Mouse (Mus musculus) liver, embryonic 12.5 days (tissue): ENCODE measurements around the gene Tdpoz1. TPM values are rescaled to one million over a fixed set of nuclear protein-coding genes. Genes with fewer than 3 reads are reported as not detected.
"Not testable (repeated sequence)": the region's sequence is repeated elsewhere in the genome, so short reads cannot be mapped to it uniquely, and the experiment has no call there.

ENCODE experiments used
- ATAC-seq: fragments of 200-750 bp; cut with Nextera tagmentation; 2 replicates; pipeline ENCODE4 v1.8.0; 2017; ENCODE audit warnings: moderate number of reproducible peaks, mild to moderate bottlenecking, moderate library complexity
- H3K27ac ChIP-seq: fragments of 300-500 bp; sonication (generic); 2 replicates; pipeline ENCODE4 v1.5.1; 2016; ENCODE audit warnings: mild to moderate bottlenecking
- H3K27me3 ChIP-seq: fragments of 300-500 bp; sonication (generic); replicated peaks from 2 replicates; pipeline ENCODE4 v1.6.1; 2016; ENCODE audit warnings: mild to moderate bottlenecking, moderate library complexity
- H3K36me3 ChIP-seq: fragments of 300-500 bp; sonication (generic); 2 replicates; pipeline ENCODE4 v1.6.1; 2016; ENCODE audit warnings: mild to moderate bottlenecking, moderate library complexity
- H3K4me1 ChIP-seq: fragments of 300-500 bp; sonication (generic); 2 replicates; pipeline ENCODE4 v1.6.1; 2016
- H3K4me2 ChIP-seq: fragments of 300-500 bp; sonication (generic); 2 replicates; pipeline ENCODE4 v1.6.1; 2016; ENCODE audit warnings: mild to moderate bottlenecking, moderate library complexity
- H3K4me3 ChIP-seq: fragments of 300-500 bp; sonication (generic); 2 replicates; pipeline ENCODE4 v1.5.1; 2016; ENCODE audit warnings: mild to moderate bottlenecking, moderate library complexity
- H3K9ac ChIP-seq: fragments of 300-500 bp; sonication (generic); 2 replicates; pipeline ENCODE4 v1.6.1; 2016; ENCODE audit warnings: mild to moderate bottlenecking, moderate library complexity
- H3K9me3 ChIP-seq: fragments of 300-500 bp; sonication (generic); replicated peaks from 2 replicates; pipeline ENCODE4 v1.6.1; 2016; ENCODE audit warnings: mild to moderate bottlenecking, moderate library complexity
- WGBS: fragments of 180-500 bp; shearing (Covaris S2); methylation state at CpG from one replicate; pipeline ENCODE4 v1.1.7; 2016; ENCODE audit not compliant: insufficient replicate concordance; 5-methylcytosine and 5-hydroxymethylcytosine counted together
- polyA plus RNA-seq: library from polyadenylated mRNA; unstranded; fragments of >200 nt; fragmentation: Nextera tagmentation; extraction: Ambion mirVana; gene quantifications from 2 replicates; pipeline ENCODE4 v1.2.1, GENCODE M21; 2016

The Tdpoz1 gene
- not detected in 2 replicates for polyA plus RNA-seq

- WGBS, result 60% methylated on average over 2 of the region's 4 CpGs
- not testable (repeated sequence) for H3K4me1 ChIP-seq, H3K36me3 ChIP-seq, H3K9me3 ChIP-seq, H3K27ac ChIP-seq, H3K9ac ChIP-seq, H3K4me2 ChIP-seq, H3K4me3 ChIP-seq, H3K27me3 ChIP-seq, ATAC-seq
Observed at GRCm38 (mm10) chr3:93676210-93676609, at the start of gene Tdpoz1. Gene Tdpoz1, minus strand, starts transcription at chr3:93676310.

GRCm38 (mm10) chr3:93708969-93709637, 33.0 kb upstream of the Tdpoz1 start:
- not testable (repeated sequence) for H3K36me3 ChIP-seq, H3K27me3 ChIP-seq, H3K4me3 ChIP-seq, ATAC-seq, H3K9ac ChIP-seq, H3K27ac ChIP-seq, H3K9me3 ChIP-seq, H3K4me1 ChIP-seq, H3K4me2 ChIP-seq
- WGBS, result 69% methylated on average over 2 of the region's 2 CpGs

- H3K4me3 ChIP-seq, ATAC-seq, H3K27ac ChIP-seq, H3K9ac ChIP-seq, H3K4me1 ChIP-seq, H3K27me3 ChIP-seq, H3K9me3 ChIP-seq, H3K36me3 ChIP-seq, H3K4me2 ChIP-seq: not testable (repeated sequence)
- 50% methylated on average over 1 of the region's 2 CpGs for WGBS
Observed at GRCm38 (mm10) chr3:93692970-93693369, 16.9 kb upstream of the Tdpoz1 start, which contains the start of gene Gm37596. Gene Gm37596, minus strand, starts transcription at chr3:93693070.

- not testable (repeated sequence) for H3K4me2 ChIP-seq, H3K9ac ChIP-seq, ATAC-seq, H3K4me1 ChIP-seq, H3K9me3 ChIP-seq, H3K36me3 ChIP-seq, H3K27ac ChIP-seq, H3K4me3 ChIP-seq, H3K27me3 ChIP-seq
- WGBS, result 53% methylated on average over 5 of the region's 6 CpGs
Observed at GRCm38 (mm10) chr3:93670805-93671503, 5.2 kb downstream of the Tdpoz1 start.

- H3K4me2 ChIP-seq, result no peak overlapping the region
- no peak overlapping the region for H3K4me3 ChIP-seq
- no peaks in the 10 kb centered on the region for H3K36me3 ChIP-seq
- ATAC-seq, result no peak
- WGBS, result 73% methylated on average over 1 of the region's 1 CpGs
- no peak overlapping the region for H3K9ac ChIP-seq
- H3K27ac ChIP-seq, result no peak overlapping the region
- H3K9me3 ChIP-seq, result no peaks in the 10 kb centered on the region
- H3K27me3 ChIP-seq, result no peaks in the 10 kb centered on the region
- no peaks in the 10 kb centered on the region for H3K4me1 ChIP-seq
Observed at GRCm38 (mm10) chr3:93654260-93654659, 21.9 kb downstream of the Tdpoz1 start.

GRCm38 (mm10) chr3:93652586-93652985, 23.5 kb downstream of the Tdpoz1 start, which contains the start of gene Tdpoz2:
Gene Tdpoz2, minus strand, starts transcription at chr3:93652686.
- Histone ChIP-seq H3K36me3 (no peaks in the 10 kb centered on the region), H3K4me3 (no peak within 1 kb of the TSS), H3K4me1 (no peaks in the 10 kb centered on the region), H3K9me3 (0 out of 2 replicates have a peak, but pooled peaks cover 4% of the 10 kb centered on the region), H3K27ac (no peak within 1 kb of the TSS), H3K9ac (no peak within 1 kb of the TSS), H3K27me3 (no peaks in the 10 kb centered on the region), H3K4me2 (no peak within 1 kb of the TSS)
- no peak for ATAC-seq
- WGBS, result 60% methylated on average over 3 of the region's 3 CpGs

GRCm38 (mm10) chr3:93630917-93631714, 45.0 kb downstream of the Tdpoz1 start:
- not testable (repeated sequence) for H3K36me3 ChIP-seq, H3K4me2 ChIP-seq, H3K27me3 ChIP-seq, H3K9me3 ChIP-seq, ATAC-seq, H3K4me1 ChIP-seq, H3K9ac ChIP-seq, H3K27ac ChIP-seq, H3K4me3 ChIP-seq
- WGBS, result 43% methylated on average over 4 of the region's 4 CpGs

Other genes with a start within 250 kb of the Tdpoz1 start
- 0.11 and 0.16 TPM in 2 replicates for gene Tchh, start 234.0 kb downstream of the Tdpoz1 start, polyA plus RNA-seq
- gene Tchhl1, start 207.6 kb downstream of the Tdpoz1 start, polyA plus RNA-seq, result not detected in 2 replicates
- 158 and 165 TPM in 2 replicates for gene S100a11, start 155.8 kb downstream of the Tdpoz1 start, polyA plus RNA-seq
- 87.8 and 91.1 TPM in 2 replicates for gene S100a10, start 121.2 kb downstream of the Tdpoz1 start, polyA plus RNA-seq
- not detected in 2 replicates for gene Tdpoz2, start 23.6 kb downstream of the Tdpoz1 start, polyA plus RNA-seq
- not detected in 2 replicates for gene Gm37596, start 16.8 kb upstream of the Tdpoz1 start, polyA plus RNA-seq
- not detected in 2 replicates for gene Gm5773, start 96.7 kb upstream of the Tdpoz1 start, polyA plus RNA-seq
- gene Tdpoz4, start 120.1 kb upstream of the Tdpoz1 start, polyA plus RNA-seq, result not detected in 2 replicates
- not detected in 2 replicates for gene Tdpoz3, start 149.7 kb upstream of the Tdpoz1 start, polyA plus RNA-seq